Mouse (Mus musculus): Measurements from ENCODE around the gene Pex19.

- TF ChIP-seq CTCF (IDR thresholded peaks at IDR 0.05; ENCODE audit: low read depth, low read length) = no peak
- TF ChIP-seq TAL1 (conservative IDR thresholded peaks at IDR 0.05; ENCODE audit: low read depth, low read length) = no peak
- no peak for TF ChIP-seq GATA1 (IDR thresholded peaks at IDR 0.05; ENCODE audit: borderline replicate concordance, low read length)
Observed at GRCm38 (mm10) chr1:172132319-172132718, 5.8 kb downstream of the Pex19 start.

Data from G1E (cell line).